In genomic region chr11:101119131-101119760, GRCm38 (mm10) we compare ENCODE assay signal across 8 mouse cellular contexts. TPM values are rescaled to one million over a fixed set of nuclear protein-coding genes. Genes with fewer than 3 reads are reported as not detected.
DNase-seq lines count a peak whose midpoint lies in the region; ATAC-seq and TF ChIP-seq lines count a peak whose summit lies in the region.

No protein-coding gene starts in this region.

- H3K27me3 ChIP-seq in heart, embryonic 10.5 days (ENCODE audit: insufficient read depth, poor library complexity, severe bottlenecking) = no peaks in the 10 kb centered on the region
- H3K27me3 ChIP-seq in CH12.LX (replicated peaks) = no peaks in the 10 kb centered on the region
- no peaks in the 10 kb centered on the region for H3K27me3 ChIP-seq in limb, embryonic 11.5 days (ENCODE audit: control insufficient read depth, insufficient read depth, low read length)

- under 1% methylated on average over 36 of the region's 39 CpGs for WGBS in heart, embryonic 10.5 days
- under 1% methylated on average over 39 of the region's 39 CpGs for WGBS in limb, embryonic 11.5 days

- no peak for TF ChIP-seq RAD21 in CH12.LX (IDR thresholded peaks at IDR 0.05; ENCODE audit: low read depth, low read length)

- H3K36me3 ChIP-seq in heart, embryonic 10.5 days = peaks cover 33% of the 10 kb centered on the region
- peaks cover 19 to 54% of the 10 kb centered on the region in 2 experiments for H3K36me3 ChIP-seq in CH12.LX (replicated peaks in 1 of 2; ENCODE audit: control insufficient read depth in 1 of 2, insufficient read depth in 1 of 2, low read length in 1 of 2)
- no peaks in the 10 kb centered on the region for H3K36me3 ChIP-seq in limb, embryonic 11.5 days (ENCODE audit: control insufficient read depth, insufficient read depth, low read length)

- DNase-seq in heart, embryonic 10.5 days (ENCODE audit: low spot score) = peak; percentile 77
- no peak for DNase-seq in heart, postnatal 10 days
- DNase-seq in CH12.LX (ENCODE audit: extremely low read depth) = peak; percentile 30
- DNase-seq in limb, embryonic 11.5 days (ENCODE audit: low spot score) = no peak
- peak; percentile 43 for DNase-seq in neural tube, embryonic 10.5 days (ENCODE audit: extremely low spot score, low spot score)
- no peak for DNase-seq in layer of hippocampus, adult 18-20 months (ENCODE audit: low spot score in 2 of 2)
- DNase-seq in cerebellum, adult 8-10 months = no peak

- peak overlapping the region; percentile 94 for H3K27ac ChIP-seq in heart, embryonic 10.5 days
- peak overlapping the region; percentile 41; the same call in 1 of the 2 replicates for H3K27ac ChIP-seq in CH12.LX (ENCODE audit: insufficient read depth, low read depth)
- peak overlapping the region; percentile 19; the same call in 1 of the 2 replicates for H3K27ac ChIP-seq in embryonic fibroblast, embryonic 13.5 days (ENCODE audit: insufficient read depth, low read length)
- peak overlapping the region; percentile 45; the same call in 1 of the 2 replicates for H3K27ac ChIP-seq in limb, embryonic 11.5 days (replicated peaks; ENCODE audit: low read depth, low read length)

- no peak for TF ChIP-seq CTCF in CH12.LX (conservative IDR thresholded peaks at IDR 0.05 in 1 of 2, IDR thresholded peaks at IDR 0.05 in 1 of 2; ENCODE audit: low read depth in 2 of 2, low read length in 2 of 2)
- no peak for TF ChIP-seq CTCF in embryonic fibroblast, embryonic 13.5 days (IDR thresholded peaks at IDR 0.05; ENCODE audit: borderline replicate concordance, insufficient read depth, low read length)

- H3K4me2 ChIP-seq in CH12.LX (ENCODE audit: insufficient read depth, low read depth, poor library complexity, severe bottlenecking) = peak overlapping the region; percentile 76; the same call in 1 of the 2 replicates
- peak overlapping the region; percentile 92 for H3K4me2 ChIP-seq in limb, embryonic 11.5 days (ENCODE audit: low read depth, severe bottlenecking)

- no peaks in the 10 kb centered on the region for H3K9me3 ChIP-seq in heart, embryonic 10.5 days
- H3K9me3 ChIP-seq in CH12.LX (replicated peaks; ENCODE audit: low read length) = peaks cover 2% of the 10 kb centered on the region
- no peaks in the 10 kb centered on the region for H3K9me3 ChIP-seq in limb, embryonic 11.5 days (ENCODE audit: control insufficient read depth, low read length)

- TF ChIP-seq POLR2A in CH12.LX (IDR thresholded peaks at IDR 0.05; ENCODE audit: low read depth, low read length) = no peak
- TF ChIP-seq POLR2A in embryonic fibroblast, embryonic 13.5 days (IDR thresholded peaks at IDR 0.05; ENCODE audit: low read depth, low read length) = no peak

- peak; percentile 72; the same call in 1 of the 2 replicates for ATAC-seq in limb, embryonic 11.5 days (ENCODE audit: insufficient number of reproducible peaks, low FRiP score, low TSS enrichment, low read depth)

- TF ChIP-seq EP300 in CH12.LX (IDR thresholded peaks at IDR 0.05; ENCODE audit: low read length) = no peak

- peak overlapping the region; percentile 87 for H3K9ac ChIP-seq in CH12.LX (ENCODE audit: insufficient read depth, low read depth)
- peak overlapping the region; percentile 92 for H3K9ac ChIP-seq in limb, embryonic 11.5 days (ENCODE audit: low read length)

- in situ Hi-C loops in CH12.LX (cut with MboI; ENCODE audit: low pct_ligation_motif_present, low pct_unique_long_range_greater_than_20kb, low sequenced_read_pairs) = no loop called here

- H3K4me3 ChIP-seq in heart, embryonic 10.5 days = peak overlapping the region; percentile 94
- peak overlapping the region; percentile 69 to 83 (median 82) for H3K4me3 ChIP-seq in CH12.LX (replicated peaks in 1 of 3; ENCODE audit: low read depth in 2 of 3, low read length in 2 of 3, poor library complexity in 1 of 3)
- peak overlapping the region; percentile 97 for H3K4me3 ChIP-seq in embryonic fibroblast, embryonic 13.5 days (ENCODE audit: insufficient read depth, low read length)
- H3K4me3 ChIP-seq in limb, embryonic 11.5 days (ENCODE audit: low read depth, low read length) = peak overlapping the region; percentile 97

- dilution Hi-C loops in CH12.LX (cut with MboI; ENCODE audit: extremely low pct_ligation_motif_present, extremely low pct_unique_long_range_greater_than_20kb, low sequenced_read_pairs) = no loop called here

- intact Hi-C loops in heart, postnatal 10 days (cut with DNase I) = no loop called here

- peaks cover 65% of the 10 kb centered on the region for H3K79me2 ChIP-seq in CH12.LX (replicated peaks; ENCODE audit: control insufficient read depth, extremely low read depth, insufficient read depth, poor library complexity, severe bottlenecking)

- peaks cover 38% of the 10 kb centered on the region for H3K4me1 ChIP-seq in heart, embryonic 10.5 days
- peaks cover 20 to 60% of the 10 kb centered on the region in 2 experiments for H3K4me1 ChIP-seq in CH12.LX (ENCODE audit: control insufficient read depth in 1 of 2, insufficient read depth in 2 of 2)
- H3K4me1 ChIP-seq in embryonic fibroblast, embryonic 13.5 days (ENCODE audit: control insufficient read depth, insufficient read depth, low read length) = 0 out of 2 replicates have a peak, but pooled peaks cover 2% of the 10 kb centered on the region
- peaks cover 12% of the 10 kb centered on the region for H3K4me1 ChIP-seq in limb, embryonic 11.5 days (ENCODE audit: control insufficient read depth, insufficient read depth, low read length)

TF ChIP-seq in CH12.LX, 34 proteins besides CTCF, POLR2A, EP300 and RAD21:
- TF ChIP-seq PAX5 (IDR thresholded peaks at IDR 0.05; ENCODE audit: low read length) (no peak), CHD1 (IDR thresholded peaks at IDR 0.05; ENCODE audit: low read depth, low read length) (no peak), RCOR1 (conservative IDR thresholded peaks at IDR 0.05; ENCODE audit: low read depth, low read length) (no peak), ELF1 (IDR thresholded peaks at IDR 0.05; ENCODE audit: low read depth, low read length) (no peak), NELFE (IDR thresholded peaks at IDR 0.05; ENCODE audit: low read depth, low read length) (no peak), ZKSCAN1 (IDR thresholded peaks at IDR 0.05; ENCODE audit: borderline replicate concordance, low read depth, low read length) (no peak), POLR2AphosphoS2 (IDR thresholded peaks at IDR 0.05; ENCODE audit: low read depth, low read length) (no peak), KAT2A (IDR thresholded peaks at IDR 0.05; ENCODE audit: insufficient replicate concordance, low read length) (no peak), BHLHE40 (IDR thresholded peaks at IDR 0.05; ENCODE audit: low read depth, low read length) (no peak), E2F4 (IDR thresholded peaks at IDR 0.05; ENCODE audit: insufficient replicate concordance, low read depth, low read length) (no peak)
TF ChIP-seq in CH12.LX: peak in this region for 0.

RNA-seq across cellular contexts. Expression of gene Retreg3, which starts 0.4 kb away (rescaled TPM):
- 12.6 and 13.0 TPM in 2 replicates for polyA plus RNA-seq in heart, embryonic 10.5 days (2016; fragmentation: Nextera tagmentation; extraction: Ambion mirVana)
- total RNA-seq in heart, postnatal 10 days (2021) = 10 to 100 TPM; 37.6 to 41.6 TPM
- total RNA-seq in CH12.LX (2012; rRNA removed) = 46.5 and 48.2 TPM in 2 replicates
- 50.3 and 55.9 TPM in 2 replicates for total RNA-seq in CH12.LX (2014; rRNA removed)
- 53.6 and 54.3 TPM in 2 replicates for polyA plus RNA-seq in CH12.LX (2012; ENCODE audit: insufficient read length, low read depth)
- polyA plus RNA-seq in embryonic fibroblast, embryonic 13.5 days (2011; ENCODE audit: insufficient read length, low read depth, missing spikeins) = 29.8 and 34.1 TPM in 2 replicates
- 10.3 and 10.8 TPM in 2 replicates for polyA plus RNA-seq in limb, embryonic 11.5 days (2014; fragmentation: Nextera tagmentation; extraction: Ambion mirVana)
- total RNA-seq in layer of hippocampus, adult 18-20 months (2021) = 10 to 100 TPM; 57.2 to 58.1 TPM

RNA-seq across cellular contexts. Expression of gene Tubg1, which starts 0.5 kb away (rescaled TPM):
- polyA plus RNA-seq in heart, embryonic 10.5 days (2016; fragmentation: Nextera tagmentation; extraction: Ambion mirVana) = 103 and 110 TPM in 2 replicates
- 10 to 100 TPM; 27.0 to 31.1 TPM for total RNA-seq in heart, postnatal 10 days (2021)
- total RNA-seq in CH12.LX (2012; rRNA removed) (108 and 116 TPM in 2 replicates), CH12.LX (2014; rRNA removed) (53.7 and 57.4 TPM in 2 replicates)
- polyA plus RNA-seq in CH12.LX (2012; ENCODE audit: insufficient read length, low read depth) = 182 and 190 TPM in 2 replicates
- polyA plus RNA-seq in embryonic fibroblast, embryonic 13.5 days (2011; ENCODE audit: insufficient read length, low read depth, missing spikeins) = 34.8 and 36.2 TPM in 2 replicates
- 113 and 119 TPM in 2 replicates for polyA plus RNA-seq in limb, embryonic 11.5 days (2014; fragmentation: Nextera tagmentation; extraction: Ambion mirVana)
- 10 to 100 TPM; 43.7 to 46.5 TPM for total RNA-seq in layer of hippocampus, adult 18-20 months (2021)

RNA-seq across cellular contexts. Expression of gene Psmc3ip, which starts 24.0 kb away (rescaled TPM):
- polyA plus RNA-seq in heart, embryonic 10.5 days (2016; fragmentation: Nextera tagmentation; extraction: Ambion mirVana) = 29.6 and 40.8 TPM in 2 replicates
- total RNA-seq in heart, postnatal 10 days (2021) = 1 to 10 TPM; 5.0 to 5.6 TPM
- total RNA-seq in CH12.LX (2012; rRNA removed) (63.7 and 106 TPM in 2 replicates), CH12.LX (2014; rRNA removed) (85.9 and 106 TPM in 2 replicates)
- 89.9 and 114 TPM in 2 replicates for polyA plus RNA-seq in CH12.LX (2012; ENCODE audit: insufficient read length, low read depth)
- 10.3 and 12.9 TPM in 2 replicates for polyA plus RNA-seq in embryonic fibroblast, embryonic 13.5 days (2011; ENCODE audit: insufficient read length, low read depth, missing spikeins)
- 71.1 and 71.6 TPM in 2 replicates for polyA plus RNA-seq in limb, embryonic 11.5 days (2014; fragmentation: Nextera tagmentation; extraction: Ambion mirVana)
- 1 to 10 TPM; 3.4 to 5.4 TPM for total RNA-seq in layer of hippocampus, adult 18-20 months (2021)

RNA-seq across cellular contexts. Expression of gene Mlx, which starts 32.2 kb away (rescaled TPM):
- polyA plus RNA-seq in heart, embryonic 10.5 days (2016; fragmentation: Nextera tagmentation; extraction: Ambion mirVana) = 42.6 and 52.0 TPM in 2 replicates
- total RNA-seq in heart, postnatal 10 days (2021) = 10 to 100 TPM; 14.1 to 18.1 TPM
- 45.2 and 63.0 TPM in 2 replicates for total RNA-seq in CH12.LX (2012; rRNA removed)
- total RNA-seq in CH12.LX (2014; rRNA removed) = 93.1 and 116 TPM in 2 replicates
- 43.3 and 51.5 TPM in 2 replicates for polyA plus RNA-seq in CH12.LX (2012; ENCODE audit: insufficient read length, low read depth)
- 29.9 and 30.1 TPM in 2 replicates for polyA plus RNA-seq in embryonic fibroblast, embryonic 13.5 days (2011; ENCODE audit: insufficient read length, low read depth, missing spikeins)
- polyA plus RNA-seq in limb, embryonic 11.5 days (2014; fragmentation: Nextera tagmentation; extraction: Ambion mirVana) = 40.6 and 48.9 TPM in 2 replicates
- total RNA-seq in layer of hippocampus, adult 18-20 months (2021) = 10 to 100 TPM; 41.6 to 44.3 TPM

RNA-seq across cellular contexts. Expression of gene Tubg2, which starts 36.5 kb away (rescaled TPM):
- polyA plus RNA-seq in heart, embryonic 10.5 days (2016; fragmentation: Nextera tagmentation; extraction: Ambion mirVana) = 3.0 and 4.2 TPM in 2 replicates
- total RNA-seq in heart, postnatal 10 days (2021) = 1 to 10 TPM; 3.4 to 3.5 TPM
- total RNA-seq in CH12.LX (2012; rRNA removed) (3.1 and 4.7 TPM in 2 replicates), CH12.LX (2014; rRNA removed) (1.2 and 2.1 TPM in 2 replicates)
- polyA plus RNA-seq in CH12.LX (2012; ENCODE audit: insufficient read length, low read depth) = 8.7 and 10.5 TPM in 2 replicates
- polyA plus RNA-seq in embryonic fibroblast, embryonic 13.5 days (2011; ENCODE audit: insufficient read length, low read depth, missing spikeins) = 5.5 and 6.1 TPM in 2 replicates
- 4.8 and 5.0 TPM in 2 replicates for polyA plus RNA-seq in limb, embryonic 11.5 days (2014; fragmentation: Nextera tagmentation; extraction: Ambion mirVana)
- total RNA-seq in layer of hippocampus, adult 18-20 months (2021) = 10 to 100 TPM; 40.2 to 42.7 TPM

Comparison
In these comparisons a context has a peak if more than half of its experiments do, and no peak if none do; other contexts are left out.
1. DNase-seq: peak in heart, embryonic 10.5 days (single experiment), CH12.LX (single experiment) and neural tube, embryonic 10.5 days (single experiment); none in heart, postnatal 10 days (0 of 2), limb, embryonic 11.5 days (single experiment), layer of hippocampus, adult 18-20 months (0 of 2) and cerebellum, adult 8-10 months (single experiment).
2. H3K27ac ChIP-seq: peak in every context shown above with its lines; median percentile 94 in heart, embryonic 10.5 days; 45 in limb, embryonic 11.5 days; 41 in CH12.LX; 19 in embryonic fibroblast, embryonic 13.5 days.
3. Peak in every context shown above with its lines, with median percentiles within 50 percentile points of each other: H3K4me3 ChIP-seq.